Mouse (Mus musculus): ENCODE results near the gene Pitpnc1.

- no peak for TF ChIP-seq USF1 (IDR thresholded peaks at IDR 0.05; ENCODE audit: low read depth, low read length)
- TF ChIP-seq CTCF (conservative IDR thresholded peaks at IDR 0.05 in 1 of 2, IDR thresholded peaks at IDR 0.05 in 1 of 2; ENCODE audit: low read depth in 2 of 2, low read length in 2 of 2): no peak
- TF ChIP-seq HCFC1 (IDR thresholded peaks at IDR 0.05; ENCODE audit: low read depth, low read length): no peak
- TF ChIP-seq MAFK (IDR thresholded peaks at IDR 0.05; ENCODE audit: insufficient replicate concordance, low read length): no peak
- no peak for TF ChIP-seq ZNF384 (IDR thresholded peaks at IDR 0.05; ENCODE audit: low read depth, low read length)
- no peak for TF ChIP-seq POLR2A (IDR thresholded peaks at IDR 0.05; ENCODE audit: low read depth, low read length)
- no peak for TF ChIP-seq EP300 (IDR thresholded peaks at IDR 0.05; ENCODE audit: low read length)
- no peak for TF ChIP-seq BHLHE40 (IDR thresholded peaks at IDR 0.05; ENCODE audit: low read depth, low read length)
- TF ChIP-seq USF2 (conservative IDR thresholded peaks at IDR 0.05; ENCODE audit: low read depth, low read length): no peak
- TF ChIP-seq UBTF (IDR thresholded peaks at IDR 0.05; ENCODE audit: low read depth, low read length): no peak
- TF ChIP-seq IRF4 (IDR thresholded peaks at IDR 0.05; ENCODE audit: low read depth, low read length): no peak
- TF ChIP-seq MYC (IDR thresholded peaks at IDR 0.05; ENCODE audit: low read depth, low read length): no peak
- TF ChIP-seq PAX5 (IDR thresholded peaks at IDR 0.05; ENCODE audit: low read length): no peak
Observed at GRCm38 (mm10) chr11:107464141-107464540, 6.4 kb downstream of the Pitpnc1 start.
